Mouse (Mus musculus) hematopoietic stem cell, adult 5-6 weeks (primary cell): ENCODE results near the gene Gsk3a. TPM values are rescaled to one million over a fixed set of nuclear protein-coding genes. Genes with fewer than 3 reads are reported as not detected.
A peak's percentile ranks its signal among the peaks of the same experiment; 100 is the strongest.

Source experiments
- ATAC-seq, 2 experiments: fragments of 125-278 bp in 1 of 2; replicated peaks in 1 of 2; 2 replicates each; pipeline ENCODE4 v1.8.0; 2016 to 2017; ENCODE audit warnings: inconsistent platforms in 2 of 2, mild to moderate bottlenecking in 2 of 2, moderate number of reproducible peaks in 2 of 2, low read depth in 1 of 2, moderate TSS enrichment in 1 of 2; ENCODE audit not compliant: low FRiP score in 2 of 2, poor library complexity in 2 of 2, severe bottlenecking in 2 of 2, insufficient read depth in 1 of 2, low TSS enrichment in 1 of 2
- total RNA-seq: library from RNA; stranded (forward); fragments of 172-1452, 232-1000 nt; gene quantifications from 2 replicates; pipeline ENCODE4 v1.2.3, GENCODE M21; 2017

The Gsk3a gene
- total RNA-seq, 1 experiment from 2014 or later: 66.5 TPM

DNA sequence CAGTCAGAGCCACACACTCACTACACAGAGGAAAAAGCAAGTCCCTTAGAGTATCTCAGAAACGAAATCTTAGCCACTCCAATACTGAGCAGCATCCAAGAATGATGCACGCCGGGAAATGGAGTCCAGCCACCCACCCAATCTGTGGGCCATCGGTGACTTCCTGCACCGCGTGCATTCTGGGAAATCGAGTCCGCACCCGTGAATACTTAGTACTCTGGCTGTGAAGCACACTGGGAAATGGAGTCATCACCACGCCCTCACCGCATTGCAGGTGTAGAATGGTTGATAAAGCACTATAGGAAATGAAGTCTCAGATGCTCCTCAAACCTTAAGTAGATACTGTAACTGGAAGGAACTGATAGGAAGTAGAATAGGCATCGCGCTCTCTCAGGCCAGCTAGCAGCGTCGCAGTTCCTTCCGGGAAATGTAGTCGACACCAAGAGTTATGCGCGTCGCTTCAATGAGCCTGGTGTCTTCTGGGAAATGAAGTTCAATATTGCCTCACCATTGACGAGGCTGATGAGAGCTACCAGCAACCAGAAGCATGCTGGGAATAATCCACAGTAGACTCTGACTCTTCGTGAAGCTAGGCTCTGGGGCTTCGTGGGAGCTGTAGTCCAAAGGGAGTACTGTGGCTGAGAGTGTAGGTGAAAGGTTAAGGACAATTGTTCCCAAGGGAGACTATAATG lies 510 bp upstream of the Gsk3a start:
- peak; percentile 81 to 84 for ATAC-seq

DNA sequence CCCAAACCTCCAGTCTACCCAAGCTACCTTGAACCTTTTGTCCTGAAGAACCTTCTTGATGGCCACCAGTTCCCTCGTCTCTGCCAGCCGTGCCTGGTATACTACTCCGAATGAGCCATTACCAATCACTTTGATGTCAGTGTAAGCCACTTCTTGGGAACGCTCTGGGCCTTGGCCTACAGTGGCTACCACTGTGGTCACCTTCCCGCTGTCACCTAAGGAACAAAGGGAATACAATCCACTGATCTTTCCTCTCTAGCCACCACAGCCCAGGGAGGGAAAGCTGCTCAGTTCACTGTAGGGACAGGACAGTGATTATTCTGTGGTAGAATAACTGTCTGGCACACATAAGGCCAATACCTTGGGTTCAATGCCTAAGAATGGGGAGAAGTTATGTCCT lies 2.1 kb downstream of the Gsk3a start:
- no peak for ATAC-seq

DNA sequence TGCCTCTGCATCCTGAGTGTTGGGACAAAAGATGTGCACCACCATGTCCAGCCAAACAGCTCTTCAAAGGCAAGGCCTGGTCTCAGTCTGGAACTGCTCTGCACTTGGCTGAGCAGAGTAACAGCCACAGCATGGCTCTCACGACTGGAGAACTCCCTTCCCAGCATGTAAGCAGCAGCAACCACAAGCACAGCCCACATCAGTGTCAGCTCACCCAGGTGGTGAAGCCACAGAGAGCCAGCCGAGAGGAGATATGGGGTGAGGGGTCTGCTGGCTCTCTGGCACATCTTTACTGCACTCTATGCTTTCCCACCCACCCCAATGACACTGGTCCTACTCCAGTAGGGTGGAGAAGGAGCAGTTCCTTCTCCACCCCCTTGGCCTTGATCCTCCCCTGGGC lies 4.6 kb downstream of the Gsk3a start:
- ATAC-seq: no peak

DNA sequence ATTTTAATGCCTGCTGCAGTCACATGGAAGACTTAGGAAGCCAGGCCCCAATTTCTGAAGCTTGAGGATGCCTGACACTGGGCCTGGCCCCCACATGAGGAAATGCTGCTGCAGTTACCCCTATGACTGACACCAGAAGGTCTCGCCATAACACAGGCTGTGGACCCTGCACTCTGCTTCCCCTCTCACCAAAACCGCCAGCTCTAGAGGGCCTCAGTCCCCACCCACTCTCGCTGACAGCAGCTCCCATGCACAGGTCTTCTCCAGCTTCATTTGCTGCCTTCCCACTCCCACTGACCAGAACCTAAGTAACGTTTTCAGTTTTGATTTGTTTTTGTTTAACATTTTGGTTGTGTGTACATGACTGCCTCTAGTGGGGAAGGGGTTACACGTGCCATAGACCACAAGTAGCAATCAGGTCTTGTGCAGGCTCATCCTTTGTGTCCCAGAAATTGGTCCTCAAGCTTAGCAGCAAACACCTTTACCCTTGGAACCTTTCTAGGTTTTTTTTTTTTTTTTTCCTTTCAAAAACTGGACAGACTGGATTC lies 5.5 kb downstream of the Gsk3a start:
- ATAC-seq: no peak

DNA sequence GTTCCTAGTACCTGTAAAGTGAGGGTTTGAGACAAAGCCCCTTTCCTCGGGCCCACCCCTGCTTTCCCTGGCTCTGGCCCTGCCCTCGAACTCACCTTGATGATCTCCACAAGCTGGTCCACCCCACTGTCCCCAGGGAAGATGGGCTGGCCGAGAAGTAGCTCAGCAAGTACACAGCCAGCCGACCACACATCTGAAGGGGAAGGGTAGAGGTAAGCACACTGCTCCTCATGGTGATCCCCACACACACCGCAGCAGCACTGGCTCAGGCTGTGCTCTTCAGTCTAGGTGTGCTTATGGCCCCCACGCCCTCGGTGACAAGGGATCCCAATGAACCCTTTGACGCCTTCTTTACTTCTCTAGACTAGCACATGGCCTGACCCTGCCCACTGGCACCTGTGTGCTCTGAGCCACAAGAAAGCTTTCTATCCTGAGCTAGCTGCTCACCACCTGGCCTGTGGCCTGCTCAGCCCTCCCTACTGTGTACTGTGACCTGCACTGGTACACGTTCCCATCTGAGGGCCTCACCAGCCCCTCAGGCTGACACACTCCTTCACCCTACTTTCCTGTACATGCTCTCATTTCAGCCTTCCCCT lies 6.9 kb downstream of the Gsk3a start:
- no peak for ATAC-seq

DNA sequence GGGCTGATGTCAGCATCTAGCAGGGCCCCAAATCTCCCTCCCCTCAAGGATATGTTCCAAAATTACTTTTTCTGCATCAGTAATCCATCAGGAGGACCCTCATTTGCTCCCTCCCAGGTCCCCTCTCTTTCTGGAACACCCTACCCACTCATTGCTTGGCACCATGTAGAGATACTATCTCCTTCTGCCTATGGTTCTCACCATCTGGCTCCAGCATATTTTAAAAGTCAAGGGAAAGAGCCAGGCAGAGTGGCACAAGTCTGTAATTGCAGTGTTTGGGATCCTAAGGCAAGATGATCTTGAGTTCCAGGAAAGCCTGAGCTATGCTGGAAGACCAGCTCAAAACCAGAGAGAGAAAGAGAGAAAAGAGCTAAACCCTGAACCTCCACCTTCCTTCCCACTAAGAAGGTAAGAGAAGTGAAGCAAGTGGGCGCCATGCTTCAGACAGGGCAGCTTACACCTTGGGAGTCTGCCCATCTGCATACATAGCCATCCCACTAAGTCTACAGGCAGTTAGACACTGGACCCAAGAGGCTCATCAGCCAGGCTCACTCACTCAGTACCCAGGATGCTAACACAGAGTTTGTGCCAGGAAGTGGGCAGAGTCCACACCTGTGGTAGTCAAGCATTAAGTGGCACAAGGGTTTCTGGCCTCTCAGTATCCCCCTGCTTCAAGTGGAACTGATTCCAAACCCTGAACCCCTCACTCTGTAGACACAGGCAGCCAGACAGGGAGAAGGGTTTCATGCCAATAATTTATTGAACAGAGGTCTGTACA lies 9.9 kb downstream of the Gsk3a start:
- ATAC-seq: no peak

DNA sequence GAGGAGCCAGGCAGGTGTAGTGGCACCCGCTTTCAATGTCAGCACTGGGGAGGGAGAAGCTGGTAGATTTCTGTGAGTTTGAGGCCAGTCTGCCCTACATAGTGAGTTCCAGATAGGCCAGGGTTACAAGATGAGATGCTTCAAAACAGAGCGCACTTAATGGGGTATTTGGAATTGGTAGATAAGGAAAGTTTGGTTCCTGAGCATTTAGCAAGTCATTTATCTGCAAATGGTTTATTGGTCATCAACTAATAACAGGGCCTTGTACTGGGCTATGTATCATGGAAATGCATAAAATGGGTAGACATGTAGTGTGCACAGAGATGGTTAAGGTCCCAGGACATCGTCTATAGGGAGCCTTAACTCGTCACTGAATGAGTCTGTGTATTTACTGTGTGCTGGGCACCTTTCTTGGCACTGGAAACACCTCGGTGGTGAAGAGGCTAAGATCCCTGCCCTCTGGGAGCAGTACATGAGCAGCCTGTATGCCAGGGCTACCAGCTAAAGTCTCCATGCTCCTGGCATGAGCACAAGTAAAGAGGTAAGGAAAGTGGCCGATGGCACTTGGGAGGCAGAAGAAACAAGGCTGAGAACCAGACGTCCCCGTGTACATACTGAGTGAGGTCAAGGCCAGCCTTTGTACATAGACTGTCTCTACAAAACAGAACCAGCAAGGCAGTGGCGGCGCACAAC lies 15.2 kb downstream of the Gsk3a start:
- no peak for ATAC-seq

DNA sequence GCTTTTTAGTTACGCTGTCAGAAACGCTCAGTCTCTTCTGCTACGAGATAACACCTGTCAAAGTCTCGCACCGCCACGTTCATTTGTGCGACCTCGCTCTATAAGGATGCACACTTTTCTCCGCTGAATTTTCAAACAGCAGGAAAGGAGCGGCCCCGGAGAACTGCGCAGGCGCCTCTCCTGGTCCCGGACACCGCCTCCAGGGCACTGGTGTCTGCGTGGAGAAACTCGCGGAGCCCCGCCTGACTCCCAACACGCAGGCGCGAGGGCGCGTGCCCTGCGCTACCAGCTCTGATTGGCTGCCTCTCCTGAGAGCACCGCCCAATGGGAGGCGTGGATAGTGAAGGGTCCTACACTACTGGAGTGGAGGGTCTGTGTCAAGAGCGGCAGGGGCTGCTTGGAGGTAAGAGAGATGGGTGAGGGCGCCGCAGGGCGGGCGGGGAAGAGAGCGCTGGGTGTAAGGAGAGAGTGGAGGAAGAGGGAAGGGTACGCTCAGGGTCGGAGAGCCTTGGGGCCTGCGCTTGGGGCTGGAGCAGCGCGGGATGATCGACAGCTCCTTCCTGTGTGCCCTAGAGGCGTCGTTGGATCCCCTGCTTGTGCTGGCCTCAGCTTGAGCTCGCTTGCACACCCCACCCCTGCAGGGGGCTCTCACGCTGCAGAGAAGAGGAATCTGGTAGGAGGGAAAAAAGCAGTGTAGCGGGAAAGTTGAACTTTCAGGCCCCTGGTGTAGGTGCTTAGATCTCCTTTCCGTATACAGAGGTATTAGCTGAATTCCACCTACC lies 16.4 kb downstream of the Gsk3a start, which contains the start of gene Zfp526:
Gene Zfp526, plus strand, starts transcription at position 324 of the 782 bp plus-strand sequence.
- ATAC-seq: peak; percentile 75 to 80

DNA sequence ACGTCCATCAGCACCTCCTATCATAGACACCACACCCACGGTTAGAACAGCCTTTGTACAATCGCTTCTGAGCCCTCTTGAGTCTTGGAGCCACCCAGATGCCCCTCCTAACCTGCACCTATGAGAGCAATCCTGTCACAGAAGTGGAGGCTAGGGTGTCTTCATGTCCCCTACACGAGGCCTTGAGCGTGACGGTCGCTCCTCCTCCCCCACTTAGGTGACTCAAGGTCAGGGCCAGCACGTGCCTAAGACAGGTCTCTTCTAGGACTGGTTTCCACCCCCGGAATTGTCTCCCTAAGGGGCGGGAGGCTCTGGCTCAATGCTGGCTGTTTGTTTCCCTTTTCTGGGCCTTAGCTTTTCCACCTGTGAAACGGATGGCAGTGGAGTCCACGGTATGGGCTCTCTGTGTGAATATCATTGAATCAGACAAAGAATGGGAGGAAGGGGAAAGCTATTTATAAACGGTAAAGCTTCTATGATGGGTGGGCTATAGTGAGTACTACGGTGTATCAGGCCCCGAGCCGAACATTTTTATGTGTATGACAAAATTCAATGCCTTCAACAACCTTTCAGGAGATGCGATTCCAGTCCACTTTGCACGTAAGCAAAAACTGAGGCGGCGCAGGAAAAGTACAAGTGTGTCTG lies 17.1 kb downstream of the Gsk3a start, which contains the start of gene Dedd2:
Gene Dedd2, minus strand, starts transcription at position 159 of the 645 bp plus-strand sequence.
- no peak for ATAC-seq

DNA sequence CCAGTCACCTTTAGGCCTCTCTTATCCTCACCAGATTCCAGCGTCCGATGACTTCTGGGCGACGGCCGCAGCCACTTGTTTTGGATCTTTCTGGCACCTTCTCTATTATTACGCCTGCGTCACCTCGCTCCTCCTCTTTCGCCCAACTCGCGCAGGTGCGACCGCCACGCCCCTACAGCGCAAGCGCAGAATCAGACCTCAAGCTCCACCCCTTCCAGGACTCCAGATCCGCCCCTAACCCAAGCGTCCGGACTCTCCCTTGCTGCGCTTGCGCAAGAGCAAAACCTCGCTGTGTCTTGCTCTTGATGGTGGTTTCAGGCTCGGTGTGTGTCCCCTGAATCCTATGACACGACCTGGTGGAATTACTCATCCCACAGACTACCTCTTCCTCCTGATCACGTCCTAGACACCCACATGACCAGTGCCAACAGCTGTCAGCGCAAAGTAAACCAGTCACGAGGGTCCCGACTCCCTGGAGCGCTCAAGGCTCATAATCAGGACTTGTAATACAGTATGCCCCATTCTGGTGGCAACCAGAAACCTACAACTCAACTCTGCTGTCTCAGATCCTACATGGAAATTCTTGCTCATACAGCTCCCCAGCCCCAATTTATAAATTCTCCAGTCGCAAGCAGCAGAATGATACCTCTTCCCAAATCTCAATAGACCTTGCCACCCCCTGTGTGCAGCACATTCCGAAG lies 17.7 kb downstream of the Gsk3a start:
- peak; percentile 70 to 77 for ATAC-seq

DNA sequence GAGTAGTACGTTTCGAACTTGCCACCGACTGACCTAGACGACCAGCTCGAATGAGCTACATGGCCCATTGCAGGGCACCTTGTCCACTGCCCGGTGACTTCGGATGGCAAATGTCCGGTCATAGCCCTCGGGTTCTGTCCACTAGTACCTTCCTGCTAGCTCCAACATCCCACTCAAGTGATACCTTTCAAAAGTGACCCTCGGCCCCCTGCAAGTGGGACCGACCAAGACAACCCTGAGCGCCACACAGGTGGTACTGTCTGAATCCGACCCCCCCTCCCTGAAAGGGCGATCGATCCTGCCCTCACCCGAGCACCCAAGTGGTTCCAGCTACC lies 18.3 kb downstream of the Gsk3a start:
- no peak for ATAC-seq

DNA sequence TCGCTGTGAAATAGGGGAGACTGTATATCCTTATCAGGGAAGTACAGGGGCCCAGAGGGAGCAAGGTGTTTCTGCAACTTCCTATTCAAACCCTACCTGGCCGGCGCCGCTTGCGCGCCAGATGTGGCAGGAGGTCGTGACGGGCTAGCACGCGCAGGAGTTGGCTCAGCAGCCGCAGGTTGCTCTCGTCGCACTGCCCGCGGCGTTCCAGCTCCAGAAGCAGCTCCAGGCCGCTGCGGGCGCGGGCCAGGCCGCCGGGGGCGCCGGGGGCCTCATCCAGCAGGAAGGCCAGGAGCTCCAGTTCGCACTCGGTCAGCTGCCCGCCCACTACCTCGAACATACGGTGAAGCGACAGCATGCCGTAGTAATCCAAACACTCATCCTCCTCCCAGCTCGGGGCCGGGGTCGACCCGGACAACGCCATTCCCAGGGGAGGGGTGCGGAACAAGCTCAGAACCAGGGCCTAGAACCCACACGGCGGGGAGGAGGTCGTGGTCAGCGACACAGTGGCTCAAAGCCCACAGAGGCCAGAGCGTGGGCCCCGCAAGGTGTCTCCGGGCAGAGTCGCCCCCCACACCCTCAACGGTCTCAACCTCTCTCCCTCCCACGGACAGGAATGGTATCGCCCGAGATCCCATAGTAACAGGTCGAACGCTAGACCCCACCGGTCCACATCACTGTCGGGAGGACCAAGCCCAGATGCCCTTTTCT lies 18.8 kb downstream of the Gsk3a start:
- peak; percentile 26 to 29; a peak in 3 of 4 replicates for ATAC-seq

DNA sequence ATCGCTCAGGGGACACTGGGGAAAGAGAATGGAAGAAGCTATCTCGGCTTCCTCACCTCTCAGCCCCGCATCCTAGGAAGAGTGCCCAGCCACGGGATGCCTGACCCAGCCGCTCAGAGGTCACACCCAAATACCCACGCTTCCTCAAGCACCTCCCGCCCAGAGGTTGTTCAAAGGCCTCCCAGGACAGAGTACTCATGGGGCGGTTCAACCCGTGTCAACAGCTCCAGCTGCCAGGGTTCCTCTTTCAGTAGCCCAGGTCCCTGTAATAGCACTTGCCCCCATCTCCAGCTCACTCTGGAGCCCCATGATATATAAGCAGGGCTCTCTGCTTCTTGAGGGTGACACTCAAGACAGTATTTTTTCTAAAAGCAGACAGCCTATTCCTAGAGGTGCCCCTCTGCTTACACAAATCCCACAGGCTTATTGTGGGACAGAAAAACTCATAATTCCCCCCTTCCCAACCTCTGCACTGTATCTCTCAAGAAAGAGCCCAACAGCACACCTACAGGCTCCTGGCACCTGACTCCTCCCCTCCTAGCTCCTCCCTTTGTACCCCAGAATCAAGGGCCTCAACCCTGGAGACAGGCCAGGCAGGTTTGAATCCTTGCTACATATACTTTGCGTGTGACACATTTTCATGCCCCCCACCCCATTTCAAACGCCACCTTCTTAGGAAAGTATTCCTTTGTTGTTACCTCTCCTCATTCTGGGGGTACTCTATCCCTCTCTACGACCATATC lies 19.8 kb downstream of the Gsk3a start:
- ATAC-seq: no peak; a peak in 1 of 4 replicates

DNA sequence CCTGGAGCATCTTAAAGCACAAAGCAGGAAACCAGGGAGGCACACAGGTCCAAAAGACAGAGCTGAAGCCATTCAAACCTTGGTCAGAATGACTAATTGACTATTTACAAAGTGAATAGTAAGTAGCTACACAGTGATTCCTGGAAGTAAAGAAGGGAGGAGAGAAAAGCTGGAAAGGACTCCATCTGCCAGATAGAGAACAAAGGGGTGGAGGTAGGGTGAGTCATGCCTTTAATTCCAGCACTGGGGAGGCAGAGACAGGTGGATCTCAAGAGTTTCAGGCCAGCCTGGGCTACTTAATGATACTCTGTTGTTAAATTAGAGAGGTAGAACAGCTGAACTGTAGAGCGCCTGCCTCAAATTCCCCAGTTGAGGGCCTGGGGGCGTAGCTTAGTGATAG lies 23.5 kb downstream of the Gsk3a start:
- ATAC-seq: no peak

DNA sequence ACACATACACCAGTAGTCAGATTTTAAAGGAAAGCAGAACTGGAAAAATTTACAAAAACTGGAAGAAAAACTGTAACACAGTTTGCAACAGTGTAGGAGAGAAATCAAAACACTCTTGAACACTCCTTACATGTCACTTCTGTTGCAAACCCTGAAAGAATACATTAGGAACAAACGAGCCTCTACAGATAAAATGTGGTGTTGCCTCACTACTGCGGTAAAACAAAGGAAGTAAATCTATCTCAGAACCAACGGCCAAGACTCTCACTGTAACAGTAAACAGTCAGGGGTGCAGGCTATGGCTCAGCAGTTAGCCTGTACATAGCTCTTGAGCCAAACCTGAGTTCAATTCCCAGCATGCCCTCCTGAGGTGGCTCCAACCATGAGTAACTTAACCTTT lies 24.6 kb downstream of the Gsk3a start:
- ATAC-seq: peak; percentile 54 to 62
